Mouse (Mus musculus) c-Kit-positive CD71-negative TER-119-negative erythroid progenitor cells, embryonic 14.5 days (primary cell): Measurements from ENCODE around the gene Spdef.

Experiments used
- DNase-seq: peaks from one replicate; pipeline ENCODE4 v3.0.0-alpha.2; 2013; ENCODE audit warnings: low read depth

Gene Spdef

DNA sequence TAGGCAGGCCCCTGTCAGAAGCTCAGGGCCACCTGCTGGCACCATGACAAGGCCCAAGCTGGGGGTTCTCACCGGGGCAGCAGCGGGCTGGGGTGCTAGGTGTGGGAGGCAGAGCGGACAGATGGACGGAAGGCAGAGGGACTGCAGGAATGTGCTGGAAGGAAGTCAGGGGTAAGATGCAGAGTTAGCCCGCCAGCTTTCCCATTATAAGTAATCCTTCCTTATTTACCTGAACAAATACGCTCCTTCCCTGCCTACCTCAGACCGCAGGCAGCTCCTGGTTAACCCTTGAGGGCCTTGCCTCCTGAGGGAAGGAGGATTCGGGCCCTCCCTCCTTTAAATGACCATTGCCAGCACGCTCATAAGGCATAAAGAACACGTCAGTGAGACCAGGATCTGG, at the start of gene Spdef:
Gene Spdef, minus strand, starts transcription at position 186 of the 400 bp plus-strand sequence.
- DNase-seq: no peak

DNA sequence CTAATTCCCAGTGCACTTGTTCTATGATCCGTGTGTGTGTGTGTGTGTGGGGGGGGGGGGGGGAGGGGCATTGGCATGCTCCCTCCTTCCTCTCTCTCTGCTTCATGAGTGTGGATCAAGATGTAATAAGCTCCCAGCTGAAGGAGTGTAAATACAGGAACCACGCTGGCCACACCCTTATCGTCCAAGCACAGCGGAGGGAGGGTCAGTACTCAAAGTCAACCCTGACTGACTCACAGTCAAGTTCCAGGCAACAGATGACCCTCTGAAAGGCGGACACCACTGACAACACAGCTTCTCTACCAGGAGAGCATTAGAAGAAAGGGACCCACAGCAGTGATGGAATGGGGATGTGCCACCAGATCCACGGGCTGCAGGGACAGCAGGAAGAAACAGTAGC, 49.1 kb upstream of the Spdef start:
- no peak for DNase-seq

DNA sequence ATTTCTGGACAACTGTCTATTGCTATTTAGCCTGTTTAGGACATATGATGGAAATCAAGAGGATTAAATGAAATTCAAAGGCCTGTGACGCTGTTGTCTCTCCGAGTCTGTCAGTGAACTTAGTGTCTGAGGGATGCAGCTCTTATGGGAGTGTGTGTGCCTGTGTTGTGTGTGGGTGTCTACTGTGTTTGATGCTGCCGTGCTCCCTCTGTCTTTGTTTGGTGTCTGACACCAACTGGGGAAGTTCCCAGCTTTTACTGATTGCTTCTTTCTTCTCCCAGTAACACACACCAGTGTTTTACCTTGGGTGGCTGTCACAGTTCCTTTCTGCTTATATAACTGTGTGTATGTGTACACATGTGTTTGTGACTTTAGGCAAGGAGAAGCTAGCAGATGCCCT, 45.4 kb upstream of the Spdef start:
- DNase-seq: no peak

DNA sequence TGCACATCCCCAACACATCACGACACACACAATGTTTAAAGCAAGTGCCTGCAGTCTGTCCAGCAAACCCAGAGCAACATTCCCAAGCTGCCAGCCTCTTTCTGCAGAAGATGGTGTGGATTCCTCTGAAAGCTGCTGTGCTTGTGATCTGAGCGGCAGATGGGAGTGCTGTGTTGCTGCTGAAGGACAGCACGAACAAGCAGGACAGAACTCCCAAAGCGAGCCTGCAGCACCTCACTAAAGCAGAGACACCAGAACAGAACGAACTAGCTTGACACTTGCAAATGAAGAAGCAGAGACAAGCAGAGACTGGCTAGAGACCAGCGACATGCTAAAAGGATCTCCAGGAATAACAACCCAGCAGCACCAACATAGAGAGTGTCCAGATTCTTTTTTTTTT, 42.9 kb upstream of the Spdef start:
- DNase-seq: no peak

GRCm38 (mm10) chr17:27768817-27769542, 40.2 kb upstream of the Spdef start:
- peak; percentile 53 for DNase-seq

GRCm38 (mm10) chr17:27767543-27767942, 38.8 kb upstream of the Spdef start:
- no peak for DNase-seq

DNA sequence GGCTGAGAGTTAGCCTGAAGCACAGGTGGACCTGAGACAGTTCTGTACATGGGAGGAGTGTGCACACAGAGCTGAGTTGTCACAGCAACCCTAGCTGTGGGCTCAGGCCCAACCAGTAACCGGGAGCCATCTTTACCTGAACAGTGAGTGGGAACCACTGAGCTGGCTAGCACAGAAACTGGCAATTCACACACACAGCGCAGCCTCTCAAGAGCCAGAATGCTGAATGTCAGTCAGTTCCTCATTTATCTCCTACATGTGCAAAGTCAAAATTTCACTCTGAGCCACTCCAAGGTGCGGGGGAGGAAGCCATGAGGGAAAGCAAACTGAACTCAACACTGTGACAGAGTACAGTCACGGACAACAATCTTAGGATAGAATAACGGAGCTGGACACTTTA, 38.4 kb upstream of the Spdef start:
- DNase-seq: no peak

GRCm38 (mm10) chr17:27765066-27765465, 36.3 kb upstream of the Spdef start:
- DNase-seq: no peak

GRCm38 (mm10) chr17:27764453-27764852, 35.7 kb upstream of the Spdef start:
- DNase-seq: no peak

GRCm38 (mm10) chr17:27762884-27763283, 34.1 kb upstream of the Spdef start:
- no peak for DNase-seq

- DNase-seq: peak; percentile 60
Measured at GRCm38 (mm10) chr17:27761639-27762336, 33.0 kb upstream of the Spdef start.

DNA sequence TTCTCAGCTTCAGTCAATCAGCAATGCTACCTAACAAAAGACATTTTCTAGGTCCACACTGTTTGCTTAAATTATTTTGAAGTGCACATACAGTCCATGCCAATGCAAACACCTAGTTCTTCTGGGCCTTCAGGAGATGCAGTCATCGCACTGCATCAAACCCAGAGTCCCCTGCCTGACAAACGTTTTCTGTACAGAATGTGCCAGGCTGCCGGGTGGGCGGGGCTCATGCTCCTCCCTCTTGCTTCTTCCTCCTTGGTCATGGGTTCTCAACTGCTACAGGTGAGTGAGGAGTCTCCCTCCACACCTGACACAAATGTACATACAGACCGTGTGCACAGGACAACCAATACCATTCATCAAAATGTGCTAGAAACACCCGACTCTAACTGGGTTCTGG, 31.4 kb upstream of the Spdef start:
- DNase-seq: no peak

DNA sequence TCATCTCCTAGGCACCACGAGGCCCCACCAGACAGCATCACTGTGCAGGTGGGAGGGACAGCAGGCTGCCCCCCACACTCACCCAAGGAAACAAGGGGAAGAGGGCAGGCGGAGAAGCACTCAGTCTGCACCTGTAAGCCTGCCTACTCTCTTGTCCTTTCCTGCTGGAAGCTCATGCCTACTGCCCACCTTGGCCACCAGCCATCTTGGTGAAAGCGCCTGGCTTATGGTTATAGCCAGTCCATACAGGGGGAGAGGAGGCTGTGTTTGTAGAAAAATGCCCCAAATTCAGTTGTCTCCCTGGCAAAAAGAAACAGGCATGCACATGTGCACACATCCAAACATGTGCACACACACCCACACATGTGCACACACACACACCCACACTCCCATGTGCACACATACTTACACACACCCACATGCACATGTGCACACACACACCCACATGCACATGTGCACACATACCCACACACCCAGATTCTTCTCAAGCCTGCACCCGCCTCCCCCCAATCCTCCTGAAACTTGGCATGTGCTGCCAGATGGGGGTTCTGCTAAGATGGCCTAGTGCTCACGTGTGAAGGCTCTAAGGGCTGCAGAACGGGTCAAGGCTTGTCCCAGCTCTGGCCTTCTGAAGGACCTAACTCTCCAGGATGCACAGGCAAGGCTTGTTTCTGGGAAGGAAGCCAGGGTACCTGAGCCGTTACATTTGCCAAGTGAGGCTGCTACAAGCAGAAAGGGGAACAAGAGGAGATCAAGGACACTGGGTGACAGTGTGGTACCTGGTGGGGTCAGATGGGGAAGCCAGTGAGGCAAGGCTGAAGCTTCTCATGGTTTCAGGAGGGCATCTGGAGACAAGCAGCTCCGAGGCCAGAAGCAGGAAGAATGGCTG, 22.8 kb upstream of the Spdef start:
- DNase-seq: no peak

DNA sequence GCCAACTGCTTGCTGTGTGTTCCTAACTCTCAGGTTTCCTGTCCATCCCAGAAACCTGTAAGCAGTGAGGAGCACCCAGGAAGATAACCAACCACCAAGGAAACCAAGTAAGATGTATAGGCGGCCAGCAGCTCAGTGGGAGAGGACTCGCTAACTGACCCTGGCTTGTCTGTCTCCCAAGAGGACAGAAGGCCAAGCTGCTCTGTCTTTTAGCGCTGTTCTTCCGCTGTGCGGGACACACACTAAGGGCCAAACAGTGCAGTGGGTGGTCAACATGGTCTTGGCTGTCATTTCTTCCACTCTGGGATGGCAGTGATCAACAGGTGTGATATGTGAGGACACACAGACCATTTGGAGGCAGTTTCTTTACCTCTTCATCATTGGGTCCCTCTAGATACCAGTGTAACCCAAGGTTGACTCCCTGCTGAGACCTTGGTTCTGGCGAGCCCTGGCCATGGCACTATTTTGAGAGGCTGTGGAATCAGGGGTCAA, 21.7 kb upstream of the Spdef start:
- no peak for DNase-seq

DNA sequence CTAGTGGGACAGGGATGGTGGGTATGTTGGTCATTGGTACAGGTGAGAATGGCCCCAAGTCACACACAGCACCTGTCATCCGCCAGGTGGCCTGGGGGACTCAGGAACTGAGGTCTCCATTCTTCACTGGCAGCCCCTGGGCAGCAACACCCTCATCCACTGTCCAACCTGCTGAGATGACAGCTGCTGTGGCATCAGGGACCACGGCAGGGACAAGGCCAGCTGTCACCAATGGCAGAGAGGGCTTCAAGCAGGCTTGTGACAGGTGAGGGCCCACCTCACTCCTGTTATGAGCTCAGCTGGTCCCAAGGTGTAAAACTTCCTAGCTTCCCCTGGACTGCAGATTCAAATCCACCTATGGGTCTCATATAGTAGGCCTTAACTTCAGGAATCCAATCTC, 19.4 kb upstream of the Spdef start:
- DNase-seq: no peak

GRCm38 (mm10) chr17:27746446-27746845, 17.7 kb upstream of the Spdef start:
- no peak for DNase-seq

- DNase-seq: no peak
Measured at GRCm38 (mm10) chr17:27740961-27741360, 12.2 kb upstream of the Spdef start.

- no peak for DNase-seq
Measured at GRCm38 (mm10) chr17:27734344-27735073, 5.8 kb upstream of the Spdef start.

DNA sequence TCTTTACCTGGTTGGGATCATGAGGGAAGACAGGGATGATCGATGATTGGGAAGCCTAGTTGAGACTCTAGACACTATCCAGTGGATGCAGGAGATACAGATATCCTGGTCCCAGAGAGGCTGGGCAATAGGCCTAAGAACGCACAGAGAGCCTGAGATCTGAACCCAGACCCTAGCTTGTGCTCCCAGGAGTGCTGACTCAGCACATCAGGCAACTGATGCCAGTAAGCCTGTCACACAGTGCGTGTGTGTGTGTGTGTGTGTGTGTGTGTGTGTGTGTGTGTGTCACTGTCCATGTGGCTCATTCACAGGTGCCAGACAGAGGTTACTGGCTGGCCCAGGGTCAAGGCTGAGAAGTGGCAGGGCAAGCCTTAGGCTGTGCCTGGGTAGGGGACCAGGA, 3.9 kb upstream of the Spdef start:
- no peak for DNase-seq

- no peak for DNase-seq
Measured at GRCm38 (mm10) chr17:27732152-27732551, 3.4 kb upstream of the Spdef start.

- no peak for DNase-seq
Measured at GRCm38 (mm10) chr17:27726527-27726926, 2.2 kb downstream of the Spdef start.

DNA sequence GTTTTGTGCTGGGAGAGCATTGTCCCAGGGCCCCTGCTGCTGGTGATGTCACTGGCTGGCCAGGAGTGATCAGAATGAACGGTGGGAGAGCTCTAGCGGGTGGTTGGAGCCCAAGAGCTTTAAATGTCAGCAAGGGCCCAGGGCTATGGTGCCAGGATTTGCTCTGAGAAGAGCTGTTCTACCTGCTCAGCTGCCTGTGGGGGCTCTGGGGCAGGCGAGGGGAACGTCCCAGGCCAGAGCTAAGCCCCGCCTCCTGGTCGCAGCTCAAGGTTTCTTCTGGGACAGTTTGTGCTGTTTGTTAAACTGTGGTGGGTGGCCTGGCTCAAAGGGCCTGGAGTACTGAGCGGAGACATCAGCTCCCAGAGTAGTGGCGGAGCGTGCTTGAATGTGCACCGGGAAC, 3.3 kb downstream of the Spdef start:
- no peak for DNase-seq
